Mouse (Mus musculus): ENCODE measurements around the gene Fam107b. TPM values are rescaled to one million over a fixed set of nuclear protein-coding genes. Genes with fewer than 3 reads are reported as not detected.

Gene Fam107b
- polyA plus RNA-seq, 1 experiment from 2014 or later, result 61.7 TPM

- Histone ChIP-seq H3K4me1 (replicated peaks; ENCODE audit: control insufficient read depth, insufficient read depth, low read length) (no peaks in the 10 kb centered on the region), H3K4me2 (ENCODE audit: low read length) (no peak overlapping the region), H3K4me3 (replicated peaks; ENCODE audit: low read length) (no peak overlapping the region), H3K27ac (ENCODE audit: low read length) (no peak overlapping the region), H3K27me3 (replicated peaks; ENCODE audit: control insufficient read depth, insufficient read depth, low read length) (no peaks in the 10 kb centered on the region), H3K9me3 (ENCODE audit: control insufficient read depth, low read length) (no peaks in the 10 kb centered on the region), H3K36me3 (ENCODE audit: control insufficient read depth, insufficient read depth) (no peaks in the 10 kb centered on the region), H3K9ac (replicated peaks; ENCODE audit: low read depth, low read length) (no peak overlapping the region)
- 85% methylated on average over 5 of the region's 5 CpGs for WGBS
- ATAC-seq, result no peak
Measured at GRCm38 (mm10) chr2:3672654-3673367, 102.5 kb downstream of the Fam107b start.

GRCm38 (mm10) chr2:3675481-3675880, 105.2 kb downstream of the Fam107b start:
- no peak overlapping the region for H3K9ac ChIP-seq (replicated peaks; ENCODE audit: low read depth, low read length)
- no peak for ATAC-seq
- H3K9me3 ChIP-seq (ENCODE audit: control insufficient read depth, low read length), result no peaks in the 10 kb centered on the region
- no peak overlapping the region for H3K4me2 ChIP-seq (ENCODE audit: low read length)
- 68% methylated on average over 1 of the region's 1 CpGs for WGBS
- H3K36me3 ChIP-seq (ENCODE audit: control insufficient read depth, insufficient read depth), result no peaks in the 10 kb centered on the region
- no peak overlapping the region for H3K4me3 ChIP-seq (replicated peaks; ENCODE audit: low read length)
- no peak overlapping the region for H3K27ac ChIP-seq (ENCODE audit: low read length)
- H3K27me3 ChIP-seq (replicated peaks; ENCODE audit: control insufficient read depth, insufficient read depth, low read length), result no peaks in the 10 kb centered on the region
- H3K4me1 ChIP-seq (replicated peaks; ENCODE audit: control insufficient read depth, insufficient read depth, low read length), result no peaks in the 10 kb centered on the region

- Histone ChIP-seq H3K9me3 (ENCODE audit: control insufficient read depth, low read length) (no peaks in the 10 kb centered on the region), H3K4me2 (ENCODE audit: low read length) (no peak overlapping the region), H3K36me3 (ENCODE audit: control insufficient read depth, insufficient read depth) (no peaks in the 10 kb centered on the region), H3K4me3 (replicated peaks; ENCODE audit: low read length) (no peak overlapping the region), H3K4me1 (replicated peaks; ENCODE audit: control insufficient read depth, insufficient read depth, low read length) (peaks cover 18% of the 10 kb centered on the region), H3K27me3 (replicated peaks; ENCODE audit: control insufficient read depth, insufficient read depth, low read length) (no peaks in the 10 kb centered on the region), H3K27ac (ENCODE audit: low read length) (no peak overlapping the region), H3K9ac (replicated peaks; ENCODE audit: low read depth, low read length) (no peak overlapping the region)
- WGBS, result 72% methylated on average over 4 of the region's 4 CpGs
- no peak for ATAC-seq
Measured at GRCm38 (mm10) chr2:3682699-3683098, 112.4 kb downstream of the Fam107b start.

- H3K27me3 ChIP-seq (replicated peaks; ENCODE audit: control insufficient read depth, insufficient read depth, low read length), result no peaks in the 10 kb centered on the region
- no peak overlapping the region for H3K9ac ChIP-seq (replicated peaks; ENCODE audit: low read depth, low read length)
- peak; percentile 38 for ATAC-seq
- H3K27ac ChIP-seq (ENCODE audit: low read length), result peak overlapping the region; percentile 31
- H3K36me3 ChIP-seq (ENCODE audit: control insufficient read depth, insufficient read depth), result no peaks in the 10 kb centered on the region
- 45% methylated on average over 5 of the region's 5 CpGs for WGBS
- H3K9me3 ChIP-seq (ENCODE audit: control insufficient read depth, low read length), result no peaks in the 10 kb centered on the region
- H3K4me1 ChIP-seq (replicated peaks; ENCODE audit: control insufficient read depth, insufficient read depth, low read length), result peaks cover 18% of the 10 kb centered on the region
- no peak overlapping the region for H3K4me2 ChIP-seq (ENCODE audit: low read length)
- no peak overlapping the region for H3K4me3 ChIP-seq (replicated peaks; ENCODE audit: low read length)
Measured at GRCm38 (mm10) chr2:3683343-3683742, 113.1 kb downstream of the Fam107b start.

- H3K9me3 ChIP-seq (ENCODE audit: control insufficient read depth, low read length), result no peaks in the 10 kb centered on the region
- H3K9ac ChIP-seq (replicated peaks; ENCODE audit: low read depth, low read length), result no peak overlapping the region
- H3K27me3 ChIP-seq (replicated peaks; ENCODE audit: control insufficient read depth, insufficient read depth, low read length), result no peaks in the 10 kb centered on the region
- H3K4me2 ChIP-seq (ENCODE audit: low read length), result 0 out of 2 replicates have a peak overlapping the region, but pooled peaks have one; percentile 14
- no peaks in the 10 kb centered on the region for H3K36me3 ChIP-seq (ENCODE audit: control insufficient read depth, insufficient read depth)
- peak overlapping the region; percentile 31 for H3K27ac ChIP-seq (ENCODE audit: low read length)
- 11% methylated on average over 6 of the region's 6 CpGs for WGBS
- peaks cover 18% of the 10 kb centered on the region for H3K4me1 ChIP-seq (replicated peaks; ENCODE audit: control insufficient read depth, insufficient read depth, low read length)
- no peak overlapping the region for H3K4me3 ChIP-seq (replicated peaks; ENCODE audit: low read length)
- ATAC-seq, result peak; percentile 66
Measured at GRCm38 (mm10) chr2:3683751-3684229, 113.5 kb downstream of the Fam107b start.

GRCm38 (mm10) chr2:3690221-3690620, 119.9 kb downstream of the Fam107b start:
- ATAC-seq, result no peak
- Histone ChIP-seq H3K9me3 (ENCODE audit: control insufficient read depth, low read length) (no peaks in the 10 kb centered on the region), H3K4me1 (replicated peaks; ENCODE audit: control insufficient read depth, insufficient read depth, low read length) (no peaks in the 10 kb centered on the region), H3K36me3 (ENCODE audit: control insufficient read depth, insufficient read depth) (no peaks in the 10 kb centered on the region), H3K27me3 (replicated peaks; ENCODE audit: control insufficient read depth, insufficient read depth, low read length) (no peaks in the 10 kb centered on the region), H3K27ac (ENCODE audit: low read length) (no peak overlapping the region), H3K4me3 (replicated peaks; ENCODE audit: low read length) (no peak overlapping the region), H3K9ac (replicated peaks; ENCODE audit: low read depth, low read length) (no peak overlapping the region), H3K4me2 (ENCODE audit: low read length) (no peak overlapping the region)
- 58% methylated on average over 4 of the region's 4 CpGs for WGBS

- H3K36me3 ChIP-seq (ENCODE audit: control insufficient read depth, insufficient read depth), result no peaks in the 10 kb centered on the region
- WGBS, result 79% methylated on average over 2 of the region's 2 CpGs
- H3K9me3 ChIP-seq (ENCODE audit: control insufficient read depth, low read length), result no peaks in the 10 kb centered on the region
- no peak overlapping the region for H3K4me2 ChIP-seq (ENCODE audit: low read length)
- H3K27me3 ChIP-seq (replicated peaks; ENCODE audit: control insufficient read depth, insufficient read depth, low read length), result no peaks in the 10 kb centered on the region
- no peak for ATAC-seq
- no peak overlapping the region for H3K9ac ChIP-seq (replicated peaks; ENCODE audit: low read depth, low read length)
- H3K4me3 ChIP-seq (replicated peaks; ENCODE audit: low read length), result no peak overlapping the region
- H3K27ac ChIP-seq (ENCODE audit: low read length), result no peak overlapping the region
- H3K4me1 ChIP-seq (replicated peaks; ENCODE audit: control insufficient read depth, insufficient read depth, low read length), result no peaks in the 10 kb centered on the region
Measured at GRCm38 (mm10) chr2:3692833-3693232, 122.5 kb downstream of the Fam107b start.

GRCm38 (mm10) chr2:3695900-3696299, 125.6 kb downstream of the Fam107b start:
- no peak for ATAC-seq

GRCm38 (mm10) chr2:3700368-3700767, 130.1 kb downstream of the Fam107b start:
- Histone ChIP-seq H3K9me3 (ENCODE audit: control insufficient read depth, low read length) (no peaks in the 10 kb centered on the region), H3K27ac (ENCODE audit: low read length) (no peak overlapping the region; the same call in 1 of the 2 replicates), H3K9ac (replicated peaks; ENCODE audit: low read depth, low read length) (no peak overlapping the region), H3K4me2 (ENCODE audit: low read length) (no peak overlapping the region), H3K36me3 (ENCODE audit: control insufficient read depth, insufficient read depth) (no peaks in the 10 kb centered on the region), H3K4me3 (replicated peaks; ENCODE audit: low read length) (no peak overlapping the region), H3K27me3 (replicated peaks; ENCODE audit: control insufficient read depth, insufficient read depth, low read length) (no peaks in the 10 kb centered on the region), H3K4me1 (replicated peaks; ENCODE audit: control insufficient read depth, insufficient read depth, low read length) (peaks cover 10% of the 10 kb centered on the region; the same call in 1 of the 2 replicates)
- 28% methylated on average over 1 of the region's 1 CpGs for WGBS
- peak; percentile 96 for ATAC-seq

More at GRCm38 (mm10) chr2:3695900-3696299, 125.6 kb downstream of the Fam107b start:
- Histone ChIP-seq H3K4me1 (replicated peaks; ENCODE audit: control insufficient read depth, insufficient read depth, low read length) (peaks cover 10% of the 10 kb centered on the region; the same call in 1 of the 2 replicates), H3K4me2 (ENCODE audit: low read length) (no peak overlapping the region), H3K36me3 (ENCODE audit: control insufficient read depth, insufficient read depth) (no peaks in the 10 kb centered on the region), H3K9me3 (ENCODE audit: control insufficient read depth, low read length) (no peaks in the 10 kb centered on the region), H3K4me3 (replicated peaks; ENCODE audit: low read length) (no peak overlapping the region), H3K27ac (ENCODE audit: low read length) (no peak overlapping the region), H3K27me3 (replicated peaks; ENCODE audit: control insufficient read depth, insufficient read depth, low read length) (no peaks in the 10 kb centered on the region), H3K9ac (replicated peaks; ENCODE audit: low read depth, low read length) (no peak overlapping the region)
- 81% methylated on average over 5 of the region's 5 CpGs for WGBS

All from forebrain, embryonic 16.5 days (tissue).